Mouse (Mus musculus): ENCODE data around the gene Hoxa4.

Hoxa4 gene

DNA sequence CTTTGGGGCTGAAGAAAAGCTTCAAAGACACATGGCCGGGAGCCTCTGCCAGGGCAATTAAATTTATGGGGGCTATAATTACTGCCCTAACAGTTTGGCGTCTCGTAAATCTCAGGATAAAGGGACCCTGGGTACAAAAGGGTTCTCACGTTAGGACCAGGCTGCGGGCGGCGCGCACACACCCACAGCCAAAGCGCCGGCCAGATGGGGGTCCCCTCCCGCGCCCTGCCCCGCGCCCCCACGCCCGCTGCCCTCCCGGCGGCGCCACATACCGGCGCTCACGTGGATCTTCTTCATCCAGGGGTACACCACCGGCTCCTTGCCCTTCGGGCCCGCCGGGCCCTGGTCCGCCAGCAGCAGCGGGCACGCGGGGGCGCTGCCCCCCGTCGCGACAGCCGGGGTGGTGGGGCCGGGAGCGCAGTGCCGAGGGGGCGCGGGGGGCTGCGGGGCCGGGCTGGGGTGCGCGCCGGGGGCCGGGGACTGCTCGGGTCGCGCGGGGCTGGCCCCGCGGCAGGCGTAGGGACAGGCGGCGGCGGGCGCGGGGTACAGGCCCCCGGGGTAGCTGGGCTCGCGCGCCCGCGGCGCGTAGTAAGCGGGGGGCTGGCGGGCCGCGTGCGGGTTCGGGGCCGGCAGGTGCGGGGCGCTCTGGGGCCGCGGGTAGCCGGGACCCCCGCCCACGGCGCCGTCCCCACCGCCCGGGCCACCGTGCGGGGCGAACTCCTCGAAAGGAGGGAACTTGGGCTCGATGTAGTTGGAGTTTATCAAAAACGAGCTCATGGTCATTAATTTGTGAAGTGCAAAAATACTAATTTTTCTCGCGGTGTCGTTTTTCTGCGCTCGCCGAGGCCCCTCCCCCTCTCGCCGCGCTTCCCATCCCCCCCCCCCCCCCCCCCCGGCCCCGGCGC, at the start of gene Hoxa4:
Gene Hoxa4 (minus strand): TSS at position 848 of the 905 bp plus-strand sequence.
- DNase-seq (ENCODE audit: low spot score): no peak

DNA sequence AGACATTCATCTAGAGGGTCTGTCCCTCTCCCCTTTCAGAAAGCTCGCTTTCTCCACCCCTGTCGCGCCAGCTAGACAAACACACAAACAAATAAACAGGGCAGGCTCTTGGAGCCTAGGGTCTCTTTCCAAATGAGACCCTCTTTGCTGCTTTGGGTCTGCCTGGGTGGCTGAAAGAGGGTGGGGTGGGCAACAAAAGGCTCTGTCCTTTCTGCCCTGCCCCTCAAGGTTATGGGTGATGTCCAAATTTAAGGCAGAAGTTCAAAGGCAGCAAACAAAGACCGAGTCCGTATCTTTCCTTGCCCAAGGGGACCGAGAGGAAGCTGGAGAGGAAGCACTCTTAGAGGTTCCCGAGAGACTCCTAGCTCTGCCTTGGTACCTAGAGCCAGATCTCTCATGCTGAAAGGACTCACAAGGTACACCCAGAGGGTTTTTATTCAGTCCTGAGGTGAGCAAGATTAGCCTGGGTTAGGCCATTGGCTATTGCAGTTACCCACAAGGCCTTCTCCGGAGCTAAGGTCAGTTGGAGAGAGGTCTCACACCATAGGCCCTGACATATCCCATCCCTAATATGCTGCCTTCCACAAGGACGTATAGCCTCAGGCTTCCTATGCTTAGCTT, 49.6 kb upstream of the Hoxa4 start:
- no peak for DNase-seq (ENCODE audit: low spot score)

DNA sequence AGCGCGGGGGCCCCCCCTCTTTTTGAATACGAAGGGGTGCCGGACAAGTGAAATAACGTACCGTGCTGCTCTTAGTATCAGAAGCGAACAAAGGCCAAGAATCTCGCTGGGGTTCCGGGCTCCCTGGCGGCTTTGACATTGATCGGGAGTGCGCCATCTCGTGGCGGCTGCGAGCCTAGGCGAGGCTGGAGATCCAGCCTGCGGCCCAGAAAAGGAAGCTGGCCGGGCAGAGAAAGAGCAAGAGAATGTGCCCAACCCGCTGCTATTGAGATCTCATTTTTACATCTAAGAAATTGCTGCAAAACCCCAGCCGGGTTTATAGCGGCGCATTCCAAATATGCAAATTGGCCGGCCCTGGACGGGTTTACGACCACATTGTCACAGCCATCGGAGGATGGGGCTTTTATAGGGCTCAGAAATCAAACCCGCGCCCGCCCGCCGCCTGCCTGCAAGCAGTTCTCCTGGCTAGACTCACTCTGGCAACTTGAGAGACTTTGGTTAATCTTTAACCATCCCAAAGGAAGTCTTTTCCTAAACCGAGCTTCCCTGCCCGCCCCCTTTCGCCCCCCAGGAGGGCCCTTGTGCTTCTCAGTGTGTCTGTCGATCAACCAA, 48.9 kb upstream of the Hoxa4 start, which contains the start of gene Hoxa10:
Gene Hoxa10 (minus strand): TSS at position 466 of the 612 bp plus-strand sequence.
- DNase-seq (ENCODE audit: low spot score): peak; percentile 25

DNA sequence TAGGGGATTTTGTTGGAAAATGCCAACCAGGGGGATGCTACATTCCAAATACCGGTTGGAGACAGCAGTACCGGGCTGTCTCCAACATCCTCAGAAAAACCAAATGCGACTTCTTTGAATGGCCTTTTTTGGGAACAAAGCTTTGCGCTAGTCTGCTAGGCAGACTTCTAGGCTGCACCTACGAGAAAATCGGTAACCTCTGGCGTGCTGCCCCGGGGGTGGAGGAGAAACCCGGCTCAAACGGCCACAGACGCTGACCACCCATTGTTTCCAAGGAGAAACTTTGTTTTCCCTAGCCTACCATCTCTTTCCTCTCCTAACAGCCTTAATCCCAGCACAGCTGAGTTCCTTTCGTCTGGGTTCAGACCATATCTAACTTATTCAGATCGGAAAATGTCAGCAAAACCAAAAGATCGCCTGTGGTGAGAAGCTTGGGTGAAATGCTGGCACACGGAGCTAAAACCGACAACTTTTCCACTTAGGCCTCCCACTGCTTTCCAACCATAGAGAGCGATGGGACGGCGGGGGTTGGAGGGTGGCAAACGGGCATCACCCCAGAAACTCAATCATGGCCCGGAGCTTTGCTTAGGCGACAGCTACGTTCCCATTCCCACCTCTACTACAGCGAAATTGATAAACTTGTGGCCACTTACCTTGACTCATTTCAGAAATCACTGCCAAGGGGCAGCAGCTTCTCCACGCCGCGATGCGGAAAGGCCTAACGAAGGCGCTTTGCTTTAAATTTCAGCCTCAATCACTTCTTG, 48.3 kb upstream of the Hoxa4 start:
- no peak for DNase-seq (ENCODE audit: low spot score)

DNA sequence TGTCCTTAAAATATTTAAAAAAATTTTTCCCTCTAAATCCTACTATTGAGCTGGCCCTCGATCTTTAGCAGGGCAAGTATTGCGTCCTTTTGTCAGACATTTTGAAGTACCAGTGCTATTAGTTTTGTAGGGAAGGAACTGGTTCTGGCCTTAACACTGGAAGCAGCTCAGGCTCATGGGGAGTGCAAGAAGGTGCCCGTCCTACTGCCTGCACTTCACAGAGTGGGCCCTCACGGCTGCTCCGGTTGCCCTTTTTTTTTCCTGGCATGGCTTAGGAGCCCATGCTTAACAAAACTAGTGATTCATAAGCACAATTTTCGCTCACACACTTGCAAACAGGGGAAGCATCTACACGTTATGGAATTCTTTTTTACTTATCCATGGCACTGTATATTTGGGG, 47.4 kb upstream of the Hoxa4 start:
- DNase-seq (ENCODE audit: low spot score): no peak

DNA sequence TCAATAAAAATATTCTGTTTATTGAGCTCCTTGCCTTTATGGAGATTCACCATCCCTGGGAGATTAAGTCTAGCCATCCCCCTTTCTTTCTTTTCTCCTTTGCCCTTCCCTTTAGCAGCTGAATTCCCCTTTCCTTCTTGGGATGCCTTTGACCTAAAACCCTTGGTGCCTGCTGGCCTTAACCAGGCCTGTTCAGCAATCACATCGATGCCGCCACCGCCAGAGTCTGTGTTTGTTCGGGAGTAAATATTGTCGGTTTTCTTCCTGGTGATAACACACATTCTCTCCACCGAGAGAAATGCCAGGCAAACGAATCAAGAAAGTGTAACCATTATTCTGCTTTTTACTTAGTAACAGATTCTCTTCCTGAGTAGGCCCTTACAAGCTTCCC, 46.6 kb upstream of the Hoxa4 start:
- no peak for DNase-seq (ENCODE audit: low spot score)

DNA sequence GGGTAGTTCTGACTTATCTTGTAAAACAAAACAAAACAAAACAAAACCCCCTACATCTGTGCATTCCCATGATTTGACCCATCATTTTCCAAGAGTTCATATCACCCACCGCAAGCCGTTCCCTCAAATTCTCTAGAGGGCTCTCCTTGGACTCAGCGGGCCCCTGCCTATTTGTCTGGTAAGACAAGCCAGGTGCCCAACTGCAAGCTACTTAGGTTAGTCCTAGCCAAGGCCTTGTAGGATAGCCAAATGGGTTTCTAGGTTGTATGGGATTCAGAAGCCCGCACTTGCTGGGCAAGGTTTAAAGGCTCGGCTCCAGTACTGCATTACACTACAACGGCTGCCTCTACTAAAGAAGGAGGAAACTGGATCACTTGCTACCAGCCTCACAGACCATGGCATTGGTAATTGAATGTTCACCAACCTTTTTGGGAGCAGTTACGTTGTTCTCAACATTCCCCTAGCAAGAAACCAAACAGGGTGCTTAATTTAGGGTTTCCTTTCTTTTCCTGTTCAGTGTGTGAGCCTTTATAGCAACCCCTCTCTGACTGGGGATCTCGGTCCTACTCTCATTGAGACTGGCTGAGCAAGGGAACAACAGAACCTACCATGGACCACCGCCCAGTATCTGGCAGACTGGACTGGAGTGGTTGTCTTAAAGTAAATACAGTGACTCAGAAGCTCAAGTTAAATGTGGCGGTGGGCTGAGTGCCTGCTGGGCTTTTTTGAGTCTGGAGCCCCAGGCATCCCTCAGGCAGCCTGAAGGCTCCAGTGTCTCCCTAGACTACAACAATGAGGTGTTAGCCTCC, 46.0 kb upstream of the Hoxa4 start:
- DNase-seq (ENCODE audit: low spot score): no peak

DNA sequence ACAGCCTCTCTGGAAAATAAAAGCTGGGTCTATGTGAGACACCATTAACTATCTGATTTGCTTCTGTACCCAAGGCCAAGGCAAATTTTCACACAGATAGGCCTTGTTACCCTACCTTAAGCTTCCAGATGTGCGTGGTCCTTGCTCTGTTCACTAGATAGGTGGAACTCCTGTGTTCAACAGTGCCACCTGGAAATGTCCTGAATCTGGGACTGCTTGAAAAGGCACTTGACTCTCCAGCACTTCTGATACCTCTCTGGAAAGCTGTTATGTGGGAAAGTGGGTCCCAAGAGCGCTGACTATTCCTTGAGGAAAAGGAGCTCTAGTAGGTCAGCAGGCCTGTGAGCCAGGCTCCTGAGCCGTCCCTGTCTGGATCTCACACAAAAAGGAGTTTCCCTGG, 45.3 kb upstream of the Hoxa4 start:
- DNase-seq (ENCODE audit: low spot score): no peak

DNA sequence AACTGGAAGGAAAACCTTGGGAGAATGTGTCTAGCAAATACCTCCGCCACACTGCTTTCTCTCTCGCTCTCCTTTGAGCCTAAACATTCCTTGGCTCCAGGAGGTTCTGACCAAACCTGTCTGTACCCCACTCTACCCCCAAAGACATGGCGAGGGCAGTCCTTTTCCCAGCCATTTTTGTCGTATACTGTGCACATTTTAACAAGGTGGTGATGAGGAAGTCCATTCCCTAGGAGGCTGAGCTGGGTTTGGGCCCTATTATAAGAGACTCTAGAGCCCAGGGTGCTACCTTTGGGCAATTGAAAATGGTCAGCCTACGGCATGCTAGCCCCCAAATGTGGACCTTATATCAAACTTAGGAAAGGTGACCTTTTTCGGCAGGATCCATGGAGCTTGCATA, 44.3 kb upstream of the Hoxa4 start:
- no peak for DNase-seq (ENCODE audit: low spot score)

DNA sequence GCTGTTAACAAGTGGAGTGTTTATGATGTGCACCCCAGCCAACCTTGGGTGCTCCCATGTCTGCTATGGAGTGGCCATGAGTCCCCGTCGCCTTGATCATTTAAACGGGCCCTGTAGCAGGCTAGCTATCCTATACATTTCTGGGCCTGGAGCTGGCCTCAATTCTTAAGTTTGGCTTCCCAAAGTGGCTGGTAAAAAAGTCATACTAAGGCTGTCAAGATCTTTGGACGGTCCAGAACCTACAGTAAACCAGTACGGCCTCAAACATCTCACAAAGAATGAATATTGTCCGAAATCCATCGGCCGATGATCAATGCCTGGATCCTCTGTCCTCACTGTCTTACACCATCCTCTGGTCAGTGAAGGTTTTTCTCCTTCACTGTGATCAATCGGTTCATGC, 43.7 kb upstream of the Hoxa4 start:
- no peak for DNase-seq (ENCODE audit: low spot score)

DNA sequence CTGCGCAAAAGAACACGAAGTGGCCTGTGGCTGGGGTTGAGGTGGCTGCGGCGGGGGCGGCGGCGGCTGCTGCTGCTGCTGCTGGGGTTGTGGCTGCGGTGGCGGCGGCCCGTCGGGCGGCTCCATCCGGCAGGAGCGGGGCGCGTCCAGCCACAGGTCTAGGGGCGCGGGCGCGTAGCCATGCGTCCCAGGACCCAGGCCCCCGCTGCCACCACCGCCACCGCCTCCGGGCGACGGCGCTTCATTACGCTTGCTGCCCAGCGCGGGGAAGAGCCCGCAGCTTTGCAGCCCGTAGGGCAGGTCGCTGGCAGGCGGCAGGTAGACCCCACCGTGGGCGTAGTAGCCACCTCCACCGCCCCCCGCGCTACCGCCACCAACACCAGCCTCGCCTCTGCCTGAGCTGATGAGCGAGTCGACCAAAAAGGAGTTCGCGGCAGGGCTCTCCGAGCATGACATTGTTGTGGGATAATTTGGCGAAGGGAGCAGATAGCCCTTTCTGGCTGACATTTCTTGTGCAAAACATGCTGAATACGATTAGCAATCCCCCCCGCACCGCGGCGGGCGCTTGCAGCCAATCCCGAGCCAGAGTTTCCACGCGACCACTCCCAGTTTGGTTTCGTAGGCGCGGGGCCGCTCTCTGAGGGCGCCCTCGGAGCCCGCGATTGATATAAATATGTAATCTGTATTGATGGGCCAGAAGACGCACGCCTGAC, 43.0 kb upstream of the Hoxa4 start:
- no peak for DNase-seq (ENCODE audit: low spot score)

DNA sequence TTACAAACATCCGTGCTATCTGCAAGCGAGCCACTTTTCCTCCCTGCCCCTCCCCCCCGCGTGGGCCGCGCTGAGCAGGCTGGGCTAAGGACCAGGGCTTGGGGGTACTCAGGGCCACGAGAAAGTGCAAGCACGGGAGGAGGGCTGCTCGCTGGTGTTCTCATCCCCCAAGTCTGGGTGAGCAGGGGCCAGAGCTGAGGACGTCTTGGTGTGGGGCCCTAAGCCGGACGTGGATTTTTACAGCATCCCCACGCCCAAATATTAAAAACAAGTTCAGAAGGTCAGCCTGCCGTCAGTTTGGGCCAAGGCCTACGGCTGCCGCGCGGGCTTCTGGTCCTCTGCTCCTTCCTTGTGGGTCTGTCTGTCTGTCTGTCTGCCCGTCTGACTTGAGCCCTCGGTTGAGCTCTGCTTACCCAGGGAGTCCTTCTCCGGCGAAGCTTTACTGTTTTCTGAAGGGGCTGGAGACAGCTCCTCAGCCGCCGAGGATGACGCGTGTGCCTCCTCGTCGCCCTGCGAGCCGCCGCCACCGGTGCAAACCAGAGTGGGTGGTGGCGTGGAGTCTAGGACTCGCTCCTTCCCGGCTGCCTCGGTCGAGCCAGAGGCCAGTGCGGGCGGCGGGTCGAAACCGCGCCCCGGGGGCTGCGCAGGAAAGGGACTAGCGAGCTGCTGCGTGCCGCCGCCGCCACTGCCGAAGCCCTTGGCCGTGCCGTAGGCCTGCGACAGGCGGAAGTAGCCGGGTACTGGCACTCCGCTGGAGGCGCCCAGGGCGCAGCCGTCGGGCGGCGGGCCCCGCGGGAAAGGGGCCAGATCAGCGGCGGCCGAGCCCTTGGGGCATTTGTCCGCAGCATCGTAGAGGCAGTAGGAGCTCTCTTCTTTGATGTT, 42.2 kb upstream of the Hoxa4 start:
- no peak for DNase-seq (ENCODE audit: low spot score)

DNA sequence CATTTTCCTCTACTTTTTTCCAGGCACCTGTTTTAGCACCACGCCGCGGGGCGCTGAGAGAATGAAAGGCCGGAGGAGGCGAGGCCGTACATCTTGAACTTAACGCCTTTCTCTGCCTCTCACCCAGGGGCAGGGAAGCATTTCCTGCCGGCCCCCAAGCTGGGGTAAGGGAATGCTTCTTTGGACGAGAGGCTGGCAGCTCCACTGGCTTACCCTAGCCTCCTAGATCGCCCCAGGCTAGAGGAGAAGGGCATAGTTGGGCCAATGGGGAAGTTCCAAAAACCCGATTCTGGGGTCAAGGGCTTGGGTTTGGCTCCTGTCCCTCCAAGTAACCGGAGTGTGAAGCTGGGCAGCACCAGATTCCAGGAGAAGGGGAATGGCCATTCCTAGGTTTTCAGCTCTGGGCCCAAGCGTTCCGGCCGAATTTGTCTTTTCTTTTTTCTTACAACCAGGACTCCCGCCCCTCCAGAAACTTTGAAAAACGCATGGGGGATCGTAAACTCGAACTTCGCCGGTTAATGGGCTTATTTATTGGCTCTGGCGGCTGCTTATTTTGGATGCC, 41.5 kb upstream of the Hoxa4 start:
- DNase-seq (ENCODE audit: low spot score): no peak

DNA sequence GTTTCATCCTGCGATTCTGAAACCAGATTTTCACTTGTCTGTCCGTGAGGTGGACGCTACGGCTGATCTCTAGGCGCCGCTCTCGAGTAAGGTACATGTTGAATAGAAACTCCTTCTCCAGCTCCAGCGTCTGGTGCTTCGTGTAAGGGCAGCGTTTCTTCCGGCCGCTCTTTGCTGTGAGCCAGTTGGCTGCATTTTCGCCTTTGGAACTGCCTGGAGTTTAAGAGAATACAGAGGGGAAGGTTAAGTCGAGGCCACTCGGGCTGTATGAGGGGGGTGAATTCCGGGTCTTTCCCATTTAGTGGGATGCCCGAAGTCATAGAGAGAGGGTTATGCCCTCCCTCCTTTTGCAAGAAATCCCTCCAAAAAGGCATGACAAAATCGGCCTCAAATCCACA, 41.0 kb upstream of the Hoxa4 start:
- DNase-seq (ENCODE audit: low spot score): no peak

DNA sequence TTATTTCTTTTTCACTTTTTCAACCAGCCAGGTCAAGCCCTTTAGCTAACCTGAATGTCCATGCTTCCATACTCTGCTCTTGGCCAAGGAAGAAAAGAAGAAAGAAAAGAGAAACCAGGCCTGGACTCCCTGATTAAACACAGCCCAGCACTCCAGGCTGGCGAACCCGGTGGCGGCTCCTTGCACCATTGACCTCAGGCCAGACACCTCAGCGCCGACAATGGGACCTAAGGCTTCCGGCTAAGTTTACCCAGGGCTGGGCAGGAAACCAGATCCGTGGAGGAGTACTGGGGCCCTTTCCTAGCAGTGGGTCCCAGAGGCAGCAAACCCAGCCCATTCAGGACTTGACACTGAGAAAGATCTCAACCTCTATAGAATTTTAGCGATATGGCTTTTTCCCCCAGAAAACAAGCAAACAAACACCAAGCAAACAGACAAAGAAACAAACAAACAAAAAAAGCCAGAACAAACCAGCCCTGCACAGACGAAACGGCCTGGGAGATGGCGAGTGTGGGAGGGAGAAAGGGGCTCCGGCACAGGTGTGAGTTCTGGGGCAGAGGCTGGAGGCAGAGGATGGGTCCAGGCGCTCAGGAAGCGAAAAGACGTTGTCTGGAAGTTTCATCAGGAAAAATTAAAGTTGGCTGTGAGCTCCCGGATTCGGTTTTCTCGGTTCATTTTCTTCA, 40.5 kb upstream of the Hoxa4 start:
- no peak for DNase-seq (ENCODE audit: low spot score)

DNA sequence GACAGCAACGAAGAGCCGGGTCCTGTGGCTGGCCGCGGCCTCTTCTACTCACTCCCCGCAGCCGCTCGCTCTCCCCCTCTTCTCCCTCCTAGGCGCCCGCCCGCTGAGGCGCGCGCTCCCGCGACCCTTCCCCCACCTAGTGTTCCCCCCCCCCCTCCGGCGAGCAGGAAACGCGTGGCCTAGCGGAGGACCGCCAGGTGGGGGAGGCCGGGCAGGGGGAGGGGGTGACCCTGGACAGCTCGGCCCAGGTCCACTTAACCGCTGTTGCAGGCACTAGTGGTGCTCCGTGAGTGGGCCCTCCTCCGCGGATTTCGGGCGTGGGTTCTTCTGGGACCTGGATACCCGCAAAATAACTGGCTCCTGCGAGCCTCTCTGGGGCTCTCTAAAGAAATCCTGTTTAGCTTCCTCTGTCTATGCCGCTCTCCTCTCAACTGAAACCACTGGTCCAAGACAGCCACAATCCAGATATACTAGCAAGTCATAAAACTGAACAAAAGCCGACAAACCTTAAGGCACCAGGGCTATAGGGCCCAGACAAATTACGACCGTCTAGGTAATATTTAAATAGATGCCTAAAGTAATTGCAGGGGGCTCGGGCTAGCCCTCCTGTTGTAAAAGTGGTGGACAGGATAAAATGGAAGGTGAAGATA, 39.1 kb upstream of the Hoxa4 start, which contains the start of gene Hoxa9:
Gene Hoxa9 (minus strand): TSS at position 574 of the 650 bp plus-strand sequence.
- no peak for DNase-seq (ENCODE audit: low spot score)

DNA sequence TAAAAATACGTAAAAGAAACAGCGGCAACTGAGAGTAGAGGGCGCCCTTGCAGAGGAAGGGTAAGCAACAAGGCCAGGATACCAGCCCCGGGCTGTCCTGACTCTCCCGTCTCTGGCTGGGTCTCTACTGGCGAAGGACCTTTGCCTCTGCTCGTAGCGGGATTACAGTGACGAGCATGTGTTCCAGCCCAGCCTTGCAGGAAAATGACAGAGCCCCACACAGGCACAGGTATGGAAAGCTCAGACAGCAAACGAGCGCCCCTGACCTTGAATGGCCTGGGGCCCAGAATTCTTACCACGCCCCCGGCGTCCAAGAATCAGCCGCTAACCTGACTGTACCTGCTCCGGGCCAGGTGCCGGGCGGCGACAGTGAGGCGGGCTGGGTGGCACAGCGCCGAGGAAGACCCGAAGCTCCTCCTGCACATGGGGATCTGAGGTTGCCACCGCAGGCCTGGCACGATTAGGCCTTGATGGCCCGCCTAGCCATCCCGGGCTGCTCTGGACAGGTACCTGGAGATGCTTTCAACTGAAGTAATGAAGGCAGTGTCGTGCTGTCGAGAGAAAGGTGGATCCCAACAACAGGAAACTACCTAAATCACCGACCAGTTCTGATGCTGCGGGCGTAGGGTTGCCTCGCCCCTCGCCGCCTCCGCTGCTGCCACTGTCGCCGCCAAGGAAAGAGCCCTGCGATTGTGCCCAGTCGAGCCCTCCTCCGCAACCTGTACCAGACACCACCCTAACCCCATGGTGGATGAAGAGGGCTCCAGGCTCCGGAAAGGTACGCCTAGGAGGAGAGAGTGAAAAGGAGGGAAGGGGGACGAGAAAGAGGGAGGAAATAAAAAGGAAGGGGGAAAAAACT, 38.2 kb upstream of the Hoxa4 start:
- no peak for DNase-seq (ENCODE audit: low spot score)

Data from c-Kit-positive CD71-positive TER-119-positive erythroid progenitor cells, embryonic 14.5 days (primary cell).